Mouse (Mus musculus): ENCODE results near the gene Aaed1. TPM values are rescaled to one million over a fixed set of nuclear protein-coding genes. Genes with fewer than 3 reads are reported as not detected.
"Not testable (repeated sequence)": the region's sequence is repeated elsewhere in the genome, so short reads cannot be mapped to it uniquely, and the experiment has no call there.

Aaed1 gene
- total RNA-seq, 2 experiments from 2014 or later: 34.5 to 42.6 TPM

- intact Hi-C loops (cut with DNase I): no loop called here
- no peak for DNase-seq
Observed at GRCm38 (mm10) chr13:64257010-64257813, 55.3 kb downstream of the Aaed1 start.

GRCm38 (mm10) chr13:64254185-64254584, 58.3 kb downstream of the Aaed1 start:
- intact Hi-C loops (cut with DNase I); DNase-seq: not testable (repeated sequence)

GRCm38 (mm10) chr13:64253697-64254096, 58.8 kb downstream of the Aaed1 start:
- DNase-seq: no peak
- intact Hi-C loops (cut with DNase I): no loop called here

- intact Hi-C loops (cut with DNase I): no loop called here
Observed at GRCm38 (mm10) chr13:64252147-64252546, 60.4 kb downstream of the Aaed1 start.

GRCm38 (mm10) chr13:64250363-64250762, 62.1 kb downstream of the Aaed1 start:
- no peak for DNase-seq
- intact Hi-C loops (cut with DNase I): no loop called here

More at GRCm38 (mm10) chr13:64252147-64252546, 60.4 kb downstream of the Aaed1 start:
- no peak for DNase-seq

GRCm38 (mm10) chr13:64248775-64249524, 63.6 kb downstream of the Aaed1 start:
- intact Hi-C loops (cut with DNase I): loop anchor here (1.0 to 5.0 kb wide), 2 partner anchors 57 to 188 kb away; no protein-coding TSS in a partner anchor
- DNase-seq: peak; percentile 85 to 91

GRCm38 (mm10) chr13:64248161-64248774, 64.2 kb downstream of the Aaed1 start:
- intact Hi-C loops (cut with DNase I): loop anchor here (5.0 kb wide), 1 partner anchor 189 kb away; no protein-coding TSS in a partner anchor
- peak in 1 of 2 experiments; percentile 41 for DNase-seq

GRCm38 (mm10) chr13:64246106-64246505, 66.4 kb downstream of the Aaed1 start:
- no peak for DNase-seq
- intact Hi-C loops (cut with DNase I): loop anchor here (5.0 kb wide), 1 partner anchor 191 kb away; no protein-coding TSS in a partner anchor

GRCm38 (mm10) chr13:64244685-64245261, 67.7 kb downstream of the Aaed1 start:
- intact Hi-C loops (cut with DNase I): loop anchor here (5.0 kb wide), 1 partner anchor 193 kb away; no protein-coding TSS in a partner anchor
- no peak for DNase-seq

- intact Hi-C loops (cut with DNase I): no loop called here
- DNase-seq: no peak
Observed at GRCm38 (mm10) chr13:64242721-64243120, 69.8 kb downstream of the Aaed1 start.

- intact Hi-C loops (cut with DNase I): no loop called here
- no peak for DNase-seq
Observed at GRCm38 (mm10) chr13:64240626-64241025, 71.9 kb downstream of the Aaed1 start.

GRCm38 (mm10) chr13:64237681-64238157, 74.8 kb downstream of the Aaed1 start:
- DNase-seq: no peak
- intact Hi-C loops (cut with DNase I): no loop called here

- DNase-seq: no peak
- intact Hi-C loops (cut with DNase I): no loop called here
Observed at GRCm38 (mm10) chr13:64237000-64237680, 75.4 kb downstream of the Aaed1 start.

GRCm38 (mm10) chr13:64235777-64236176, 76.7 kb downstream of the Aaed1 start:
- no peak for DNase-seq
- intact Hi-C loops (cut with DNase I): no loop called here

GRCm38 (mm10) chr13:64235062-64235715, 77.3 kb downstream of the Aaed1 start:
- intact Hi-C loops (cut with DNase I): no loop called here
- no peak for DNase-seq

- intact Hi-C loops (cut with DNase I): no loop called here
- DNase-seq: no peak
Observed at GRCm38 (mm10) chr13:64233139-64233538, 79.4 kb downstream of the Aaed1 start.

GRCm38 (mm10) chr13:64226725-64227124, 85.8 kb downstream of the Aaed1 start:
- intact Hi-C loops (cut with DNase I): no loop called here
- no peak for DNase-seq

- intact Hi-C loops (cut with DNase I): no loop called here
Observed at GRCm38 (mm10) chr13:64225738-64226137, 86.8 kb downstream of the Aaed1 start.

More at GRCm38 (mm10) chr13:64225738-64226137, 86.8 kb downstream of the Aaed1 start:
- no peak for DNase-seq
